Mouse (Mus musculus) ES-Bruce4 (cell line): Measurements from ENCODE around the gene Rfc3.

Source experiments
- CTCF ChIP-seq: IDR thresholded peaks from one replicate; pipeline ENCODE4 v1.8.1; 2011; ENCODE audit warnings: low read depth, low read length
- EP300 ChIP-seq: IDR thresholded peaks from 2 replicates; pipeline ENCODE4 v1.6.1; 2011; ENCODE audit warnings: low read depth, low read length; ENCODE audit not compliant: insufficient read depth
- POLR2A ChIP-seq: IDR thresholded peaks from one replicate; pipeline ENCODE4 v1.8.1; 2011; ENCODE audit warnings: low read length; ENCODE audit not compliant: insufficient read depth

DNA sequence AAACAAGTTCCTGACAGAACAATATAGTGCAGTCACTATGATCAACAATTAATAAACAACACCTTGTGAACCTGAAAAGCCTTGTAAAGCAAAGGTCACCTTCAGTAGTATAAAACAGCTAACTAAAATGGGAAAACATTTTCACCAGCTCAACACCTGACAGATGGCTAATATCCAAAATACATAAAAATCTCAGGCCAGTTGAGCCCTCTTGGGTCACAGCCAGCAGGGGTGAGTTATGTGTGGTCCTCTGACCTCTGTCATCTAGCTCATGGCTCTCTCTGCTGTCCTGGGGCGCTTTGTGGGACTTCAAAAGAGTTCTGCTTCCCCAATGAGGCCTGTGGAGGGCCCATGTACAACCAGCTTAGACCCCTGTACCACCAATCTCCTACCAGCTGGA lies 49.3 kb downstream of the Rfc3 start:
- TF ChIP-seq CTCF = no peak
- TF ChIP-seq EP300 = no peak
- no peak for TF ChIP-seq POLR2A
